Mouse (Mus musculus): ENCODE measurements around the gene Rere.
"Not testable (repeated sequence)": the region's sequence is repeated elsewhere in the genome, so short reads cannot be mapped to it uniquely, and the experiment has no call there.

Rere gene

GRCm38 (mm10) chr4:150254416-150254815, 27.0 kb upstream of the Rere start:
- no peak for DNase-seq (ENCODE audit: low read depth, low spot score)

- no peak for DNase-seq (ENCODE audit: low read depth, low spot score)
Measured at GRCm38 (mm10) chr4:150255181-150255580, 26.3 kb upstream of the Rere start.

- no peak for DNase-seq (ENCODE audit: low read depth, low spot score)
Measured at GRCm38 (mm10) chr4:150257252-150258204, 23.9 kb upstream of the Rere start.

- no peak for DNase-seq (ENCODE audit: low read depth, low spot score)
Measured at GRCm38 (mm10) chr4:150258388-150258787, 23.1 kb upstream of the Rere start.

- no peak for DNase-seq (ENCODE audit: low read depth, low spot score)
Measured at GRCm38 (mm10) chr4:150259577-150259976, 21.9 kb upstream of the Rere start.

- no peak for DNase-seq (ENCODE audit: low read depth, low spot score)
Measured at GRCm38 (mm10) chr4:150260111-150260510, 21.3 kb upstream of the Rere start.

GRCm38 (mm10) chr4:150260745-150261144, 20.7 kb upstream of the Rere start:
- no peak for DNase-seq (ENCODE audit: low read depth, low spot score)

- no peak for DNase-seq (ENCODE audit: low read depth, low spot score)
Measured at GRCm38 (mm10) chr4:150262301-150262700, 19.1 kb upstream of the Rere start.

- no peak for DNase-seq (ENCODE audit: low read depth, low spot score)
Measured at GRCm38 (mm10) chr4:150264903-150265302, 16.5 kb upstream of the Rere start.

- no peak for DNase-seq (ENCODE audit: low read depth, low spot score)
Measured at GRCm38 (mm10) chr4:150265471-150265870, 16.0 kb upstream of the Rere start.

- DNase-seq (ENCODE audit: low read depth, low spot score) = no peak
Measured at GRCm38 (mm10) chr4:150266655-150267223, 14.7 kb upstream of the Rere start.

- DNase-seq (ENCODE audit: low read depth, low spot score) = no peak
Measured at GRCm38 (mm10) chr4:150268674-150269653, 12.5 kb upstream of the Rere start.

GRCm38 (mm10) chr4:150269679-150270078, 11.8 kb upstream of the Rere start:
- DNase-seq (ENCODE audit: low read depth, low spot score) = no peak

GRCm38 (mm10) chr4:150270718-150271117, 10.7 kb upstream of the Rere start:
- not testable (repeated sequence) for DNase-seq (ENCODE audit: low read depth, low spot score)

- peak; percentile 69 for DNase-seq (ENCODE audit: low read depth, low spot score)
Measured at GRCm38 (mm10) chr4:150272725-150273124, 8.7 kb upstream of the Rere start.

- DNase-seq (ENCODE audit: low read depth, low spot score) = no peak
Measured at GRCm38 (mm10) chr4:150275531-150275930, 5.9 kb upstream of the Rere start.

GRCm38 (mm10) chr4:150279336-150279735, 2.1 kb upstream of the Rere start:
- not testable (repeated sequence) for DNase-seq (ENCODE audit: low read depth, low spot score)

- no peak for DNase-seq (ENCODE audit: low read depth, low spot score)
Measured at GRCm38 (mm10) chr4:150280002-150280401, 1.4 kb upstream of the Rere start.

- DNase-seq (ENCODE audit: low read depth, low spot score) = no peak
Measured at GRCm38 (mm10) chr4:150280459-150280858, 987 bp upstream of the Rere start.

GRCm38 (mm10) chr4:150281891-150282630, 615 bp downstream of the Rere start:
- no peak for DNase-seq (ENCODE audit: low read depth, low spot score)
